Mouse (Mus musculus) forebrain, embryonic 12.5 days (tissue): ENCODE data around the gene Bcl2a1d. TPM values are rescaled to one million over a fixed set of nuclear protein-coding genes. Genes with fewer than 3 reads are reported as not detected.
"Not testable (repeated sequence)": the region's sequence is repeated elsewhere in the genome, so short reads cannot be mapped to it uniquely, and the experiment has no call there.

ENCODE experiments used
- ATAC-seq: fragments of 200-750 bp; cut with Nextera tagmentation; 2 replicates; pipeline ENCODE4 v1.8.0; 2017; ENCODE audit warnings: moderate TSS enrichment; ENCODE audit not compliant: low FRiP score
- H3K27ac ChIP-seq: fragments of 300-500 bp; sonication (generic); 2 replicates; pipeline ENCODE4 v1.5.1; 2016; ENCODE audit warnings: mild to moderate bottlenecking
- H3K27me3 ChIP-seq: fragments of 300-500 bp; sonication (generic); 2 replicates; pipeline ENCODE4 v1.6.1; 2016; ENCODE audit warnings: mild to moderate bottlenecking
- H3K36me3 ChIP-seq: fragments of 300-500 bp; sonication (generic); replicated peaks from 2 replicates; pipeline ENCODE4 v1.6.1; 2016; ENCODE audit warnings: mild to moderate bottlenecking
- H3K4me1 ChIP-seq: fragments of 300-500 bp; sonication (generic); 2 replicates; pipeline ENCODE4 v1.6.1; 2016
- H3K4me2 ChIP-seq: fragments of 300-500 bp; sonication (generic); 2 replicates; pipeline ENCODE4 v1.6.1; 2016; ENCODE audit warnings: mild to moderate bottlenecking, moderate library complexity
- H3K4me3 ChIP-seq: fragments of 300-500 bp; sonication (generic); replicated peaks from 2 replicates; pipeline ENCODE4 v1.5.1; 2016; ENCODE audit warnings: mild to moderate bottlenecking
- H3K9ac ChIP-seq: fragments of 300-500 bp; sonication (generic); 2 replicates; pipeline ENCODE4 v1.6.1; 2016; ENCODE audit warnings: mild to moderate bottlenecking
- H3K9me3 ChIP-seq: fragments of 300-500 bp; sonication (generic); 2 replicates; pipeline ENCODE4 v1.6.1; 2016
- WGBS: fragments of 180-500 bp; shearing (Covaris S2); methylation state at CpG from one replicate; pipeline ENCODE4 v1.1.7; 2016; 5-methylcytosine and 5-hydroxymethylcytosine counted together
- polyA plus RNA-seq: library from polyadenylated mRNA; unstranded; fragments of >200 nt; fragmentation: Nextera tagmentation; extraction: Ambion mirVana; gene quantifications from 2 replicates; pipeline ENCODE4 v1.2.1, GENCODE M21; 2016

Gene Bcl2a1d
- polyA plus RNA-seq = not detected in 2 replicates

- not testable (repeated sequence) for ATAC-seq, H3K27me3 ChIP-seq, H3K36me3 ChIP-seq, H3K9ac ChIP-seq, H3K4me2 ChIP-seq, H3K4me1 ChIP-seq, H3K4me3 ChIP-seq, H3K27ac ChIP-seq, H3K9me3 ChIP-seq
- 93% methylated on average over 5 of the region's 5 CpGs for WGBS
Observed at GRCm38 (mm10) chr9:88731728-88732127, at the start of gene Bcl2a1d. Gene Bcl2a1d, minus strand, starts transcription at chr9:88731914.

- H3K36me3 ChIP-seq, H3K27ac ChIP-seq, H3K4me1 ChIP-seq, H3K4me3 ChIP-seq, H3K27me3 ChIP-seq, ATAC-seq, H3K9ac ChIP-seq, H3K9me3 ChIP-seq, H3K4me2 ChIP-seq: not testable (repeated sequence)
- WGBS = 88% methylated on average over 3 of the region's 6 CpGs
Observed at GRCm38 (mm10) chr9:88770239-88770638, 38.5 kb upstream of the Bcl2a1d start.

- 87% methylated on average over 4 of the region's 5 CpGs for WGBS
- not testable (repeated sequence) for H3K27me3 ChIP-seq, H3K4me1 ChIP-seq, H3K9me3 ChIP-seq, ATAC-seq, H3K27ac ChIP-seq, H3K4me3 ChIP-seq, H3K4me2 ChIP-seq, H3K36me3 ChIP-seq, H3K9ac ChIP-seq
Observed at GRCm38 (mm10) chr9:88769470-88769869, 37.8 kb upstream of the Bcl2a1d start.

- not testable (repeated sequence) for ATAC-seq, H3K27me3 ChIP-seq, H3K36me3 ChIP-seq, H3K27ac ChIP-seq, H3K4me2 ChIP-seq, H3K9ac ChIP-seq, H3K9me3 ChIP-seq, H3K4me3 ChIP-seq, H3K4me1 ChIP-seq
- no CpG with 5 or more reads among the region's 2 CpGs for WGBS
Observed at GRCm38 (mm10) chr9:88746687-88747086, 15.0 kb upstream of the Bcl2a1d start.

- 71% methylated on average over 1 of the region's 2 CpGs for WGBS
- not testable (repeated sequence) for ATAC-seq
Observed at GRCm38 (mm10) chr9:88746046-88746445, 14.3 kb upstream of the Bcl2a1d start.

GRCm38 (mm10) chr9:88735289-88735688 lies 3.6 kb upstream of the Bcl2a1d start:
- H3K27ac ChIP-seq, ATAC-seq, H3K4me3 ChIP-seq, H3K4me1 ChIP-seq, H3K36me3 ChIP-seq, H3K27me3 ChIP-seq, H3K9ac ChIP-seq, H3K4me2 ChIP-seq, H3K9me3 ChIP-seq: not testable (repeated sequence)

More at GRCm38 (mm10) chr9:88746046-88746445, 14.3 kb upstream of the Bcl2a1d start:
- H3K4me2 ChIP-seq, H3K27me3 ChIP-seq, H3K9me3 ChIP-seq, H3K9ac ChIP-seq, H3K4me3 ChIP-seq, H3K27ac ChIP-seq, H3K36me3 ChIP-seq, H3K4me1 ChIP-seq: not testable (repeated sequence)

GRCm38 (mm10) chr9:88733182-88733581 lies 1.5 kb upstream of the Bcl2a1d start:
- H3K9me3 ChIP-seq, ATAC-seq, H3K27ac ChIP-seq, H3K9ac ChIP-seq, H3K4me1 ChIP-seq, H3K27me3 ChIP-seq, H3K4me3 ChIP-seq, H3K36me3 ChIP-seq, H3K4me2 ChIP-seq: not testable (repeated sequence)
- 90% methylated on average over 1 of the region's 1 CpGs for WGBS

- WGBS = 83% methylated on average over 2 of the region's 3 CpGs
- not testable (repeated sequence) for H3K27ac ChIP-seq, ATAC-seq, H3K27me3 ChIP-seq, H3K9ac ChIP-seq, H3K4me1 ChIP-seq, H3K4me3 ChIP-seq, H3K36me3 ChIP-seq, H3K9me3 ChIP-seq, H3K4me2 ChIP-seq
Observed at GRCm38 (mm10) chr9:88732334-88732733, 620 bp upstream of the Bcl2a1d start.

- H3K9ac ChIP-seq, ATAC-seq, H3K36me3 ChIP-seq, H3K4me2 ChIP-seq, H3K4me1 ChIP-seq, H3K4me3 ChIP-seq, H3K27me3 ChIP-seq, H3K27ac ChIP-seq, H3K9me3 ChIP-seq: not testable (repeated sequence)
Observed at GRCm38 (mm10) chr9:88728311-88728710, 3.4 kb downstream of the Bcl2a1d start.

GRCm38 (mm10) chr9:88721628-88722027 lies 10.1 kb downstream of the Bcl2a1d start:
- H3K27ac ChIP-seq, H3K9ac ChIP-seq, H3K36me3 ChIP-seq, H3K4me3 ChIP-seq, H3K4me1 ChIP-seq, H3K27me3 ChIP-seq, H3K9me3 ChIP-seq, ATAC-seq, H3K4me2 ChIP-seq: not testable (repeated sequence)

GRCm38 (mm10) chr9:88719989-88720537 lies 11.7 kb downstream of the Bcl2a1d start, which contains the start of gene Mthfsl:
Gene Mthfsl, minus strand, starts transcription at chr9:88720296.
- not testable (repeated sequence) for H3K36me3 ChIP-seq, H3K9me3 ChIP-seq, H3K27me3 ChIP-seq, H3K4me1 ChIP-seq, H3K9ac ChIP-seq
- Histone ChIP-seq H3K4me2 (peak within 1 kb of the TSS; percentile 44), H3K4me3 (peak within 1 kb of the TSS; percentile 31), H3K27ac (peak within 1 kb of the TSS; percentile 82)
- peak; percentile 48 for ATAC-seq
- WGBS = 33% methylated on average over 11 of the region's 12 CpGs

- 9% methylated on average over 15 of the region's 46 CpGs for WGBS
- Histone ChIP-seq H3K4me2 (peak overlapping the region; percentile 44), H3K4me3 (peak overlapping the region; percentile 31), H3K27ac (peak overlapping the region; percentile 78)
- not testable (repeated sequence) for H3K36me3 ChIP-seq, H3K9me3 ChIP-seq, H3K4me1 ChIP-seq, H3K27me3 ChIP-seq, H3K9ac ChIP-seq
- ATAC-seq = peak; percentile 94
Observed at GRCm38 (mm10) chr9:88719073-88719921, 12.4 kb downstream of the Bcl2a1d start.

GRCm38 (mm10) chr9:88718593-88718992 lies 13.1 kb downstream of the Bcl2a1d start:
- H3K9ac ChIP-seq, H3K4me3 ChIP-seq, H3K4me1 ChIP-seq, H3K36me3 ChIP-seq, H3K9me3 ChIP-seq, H3K27ac ChIP-seq, ATAC-seq, H3K27me3 ChIP-seq: not testable (repeated sequence)
- peak overlapping the region; percentile 44 for H3K4me2 ChIP-seq
- WGBS = 70% methylated on average over 5 of the region's 5 CpGs
